Mouse (Mus musculus): Measurements from ENCODE around the gene Cd274. TPM values are rescaled to one million over a fixed set of nuclear protein-coding genes. Genes with fewer than 3 reads are reported as not detected.

Gene Cd274
- polyA plus RNA-seq, 1 experiment, result 1.6 TPM

- 98% methylated on average over 1 of the region's 1 CpGs for WGBS
- Histone ChIP-seq H3K4me3 (replicated peaks; ENCODE audit: insufficient read depth, low read depth, low read length) (no peak overlapping the region), H3K27me3 (ENCODE audit: control insufficient read depth, insufficient read depth, low read length) (no peaks in the 10 kb centered on the region), H3K4me1 (ENCODE audit: control insufficient read depth, insufficient read depth, low read length) (no peaks in the 10 kb centered on the region), H3K27ac (ENCODE audit: insufficient read depth, low read length) (no peak overlapping the region)
- TF ChIP-seq CTCF (IDR thresholded peaks at IDR 0.05; ENCODE audit: borderline replicate concordance, insufficient read depth, low read depth, low read length) (no peak), POLR2A (IDR thresholded peaks at IDR 0.05; ENCODE audit: borderline replicate concordance, insufficient read depth, low read length) (no peak)
- no peak for DNase-seq
Measured at GRCm38 (mm10) chr19:29388818-29389217, 21.6 kb downstream of the Cd274 start.

- Histone ChIP-seq H3K4me3 (replicated peaks; ENCODE audit: insufficient read depth, low read depth, low read length) (no peak overlapping the region), H3K27me3 (ENCODE audit: control insufficient read depth, insufficient read depth, low read length) (no peaks in the 10 kb centered on the region), H3K27ac (ENCODE audit: insufficient read depth, low read length) (no peak overlapping the region), H3K4me1 (ENCODE audit: control insufficient read depth, insufficient read depth, low read length) (no peaks in the 10 kb centered on the region)
- DNase-seq, result no peak
- WGBS, result 66% methylated on average over 5 of the region's 5 CpGs
- TF ChIP-seq POLR2A (IDR thresholded peaks at IDR 0.05; ENCODE audit: borderline replicate concordance, insufficient read depth, low read length), result no peak
- no peak for TF ChIP-seq CTCF (IDR thresholded peaks at IDR 0.05; ENCODE audit: borderline replicate concordance, insufficient read depth, low read depth, low read length)
Measured at GRCm38 (mm10) chr19:29390483-29390882, 23.2 kb downstream of the Cd274 start.

DNA sequence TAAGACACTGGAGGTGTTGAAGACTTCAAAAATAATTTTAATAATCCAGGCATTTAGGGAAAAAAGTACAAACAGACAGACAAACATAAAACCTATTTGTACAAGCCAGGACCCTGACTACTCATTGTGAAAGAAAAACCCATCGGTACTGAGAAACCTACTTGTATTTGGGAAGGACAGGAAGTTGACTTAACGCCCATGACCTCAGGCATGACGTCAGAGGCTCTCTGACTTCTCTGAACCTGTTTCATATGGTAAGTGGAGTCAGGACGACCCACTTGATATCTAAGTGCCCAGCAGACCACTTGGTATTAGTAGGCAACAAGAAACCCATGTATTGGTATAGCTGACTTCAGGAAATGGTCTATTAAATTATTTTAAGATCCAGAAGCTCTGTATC, 24.0 kb downstream of the Cd274 start:
- H3K27me3 ChIP-seq (ENCODE audit: control insufficient read depth, insufficient read depth, low read length), result no peaks in the 10 kb centered on the region
- no peaks in the 10 kb centered on the region for H3K4me1 ChIP-seq (ENCODE audit: control insufficient read depth, insufficient read depth, low read length)
- no peak for TF ChIP-seq POLR2A (IDR thresholded peaks at IDR 0.05; ENCODE audit: borderline replicate concordance, insufficient read depth, low read length)
- no peak for TF ChIP-seq CTCF (IDR thresholded peaks at IDR 0.05; ENCODE audit: borderline replicate concordance, insufficient read depth, low read depth, low read length)
- no peak overlapping the region for H3K4me3 ChIP-seq (replicated peaks; ENCODE audit: insufficient read depth, low read depth, low read length)
- 68% methylated on average over 4 of the region's 4 CpGs for WGBS
- DNase-seq, result no peak
- no peak overlapping the region for H3K27ac ChIP-seq (ENCODE audit: insufficient read depth, low read length)

DNA sequence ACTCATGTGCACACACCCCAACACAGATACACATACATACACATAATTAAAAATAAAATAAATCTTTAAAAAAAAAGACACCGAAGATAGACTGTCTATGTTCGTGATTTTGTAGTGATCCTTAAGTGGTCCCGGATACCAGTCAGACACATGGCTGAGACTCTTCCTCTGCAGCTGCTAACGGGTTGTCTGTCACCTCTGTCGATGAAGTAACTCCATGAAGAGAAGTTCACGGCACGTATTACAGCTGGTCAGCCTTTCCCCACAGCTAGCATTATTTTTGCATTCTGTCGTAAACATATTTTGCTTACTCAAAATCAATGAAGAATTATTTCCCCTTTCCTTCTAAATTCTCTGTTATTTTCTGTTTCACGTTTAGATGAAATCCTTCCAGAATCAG, 26.1 kb downstream of the Cd274 start:
- TF ChIP-seq POLR2A (IDR thresholded peaks at IDR 0.05; ENCODE audit: borderline replicate concordance, insufficient read depth, low read length), result no peak
- Histone ChIP-seq H3K27ac (ENCODE audit: insufficient read depth, low read length) (no peak overlapping the region), H3K4me3 (replicated peaks; ENCODE audit: insufficient read depth, low read depth, low read length) (no peak overlapping the region), H3K27me3 (ENCODE audit: control insufficient read depth, insufficient read depth, low read length) (no peaks in the 10 kb centered on the region), H3K4me1 (ENCODE audit: control insufficient read depth, insufficient read depth, low read length) (no peaks in the 10 kb centered on the region)
- 95% methylated on average over 9 of the region's 9 CpGs for WGBS
- DNase-seq, result no peak

DNA sequence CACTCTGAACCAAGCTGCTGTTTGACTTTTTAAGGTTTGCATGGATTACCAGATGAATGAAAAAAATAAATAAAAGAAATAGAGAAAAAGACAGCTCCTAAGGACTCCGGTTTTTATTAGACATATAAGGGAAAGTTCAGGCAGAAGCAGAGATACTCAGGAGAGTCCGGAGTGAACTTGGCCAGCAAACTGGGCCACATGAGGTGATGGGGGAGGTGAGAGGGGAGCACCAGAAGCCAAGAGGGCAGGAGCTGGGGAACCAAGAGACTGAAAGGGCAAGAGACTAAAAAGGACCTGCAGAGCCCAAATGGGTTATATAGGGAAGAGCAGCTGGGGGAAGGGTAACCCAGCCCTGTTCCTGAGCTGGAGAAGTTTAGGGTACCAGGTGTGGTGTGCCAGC, 27.5 kb downstream of the Cd274 start:
- WGBS, result 85% methylated on average over 2 of the region's 2 CpGs
- DNase-seq, result no peak
- TF ChIP-seq CTCF (IDR thresholded peaks at IDR 0.05; ENCODE audit: borderline replicate concordance, insufficient read depth, low read depth, low read length), result no peak
- no peak for TF ChIP-seq POLR2A (IDR thresholded peaks at IDR 0.05; ENCODE audit: borderline replicate concordance, insufficient read depth, low read length)
- H3K4me1 ChIP-seq (ENCODE audit: control insufficient read depth, insufficient read depth, low read length), result no peaks in the 10 kb centered on the region
- no peaks in the 10 kb centered on the region for H3K27me3 ChIP-seq (ENCODE audit: control insufficient read depth, insufficient read depth, low read length)
- no peak overlapping the region for H3K4me3 ChIP-seq (replicated peaks; ENCODE audit: insufficient read depth, low read depth, low read length)
- H3K27ac ChIP-seq (ENCODE audit: insufficient read depth, low read length), result no peak overlapping the region

GRCm38 (mm10) chr19:29396353-29396752, 29.1 kb downstream of the Cd274 start:
- H3K4me1 ChIP-seq (ENCODE audit: control insufficient read depth, insufficient read depth, low read length), result no peaks in the 10 kb centered on the region
- TF ChIP-seq POLR2A (IDR thresholded peaks at IDR 0.05; ENCODE audit: borderline replicate concordance, insufficient read depth, low read length) (no peak), CTCF (IDR thresholded peaks at IDR 0.05; ENCODE audit: borderline replicate concordance, insufficient read depth, low read depth, low read length) (no peak)
- no peak for DNase-seq
- H3K4me3 ChIP-seq (replicated peaks; ENCODE audit: insufficient read depth, low read depth, low read length), result no peak overlapping the region
- no peaks in the 10 kb centered on the region for H3K27me3 ChIP-seq (ENCODE audit: control insufficient read depth, insufficient read depth, low read length)
- H3K27ac ChIP-seq (ENCODE audit: insufficient read depth, low read length), result no peak overlapping the region
- WGBS, result 64% methylated on average over 1 of the region's 1 CpGs

DNA sequence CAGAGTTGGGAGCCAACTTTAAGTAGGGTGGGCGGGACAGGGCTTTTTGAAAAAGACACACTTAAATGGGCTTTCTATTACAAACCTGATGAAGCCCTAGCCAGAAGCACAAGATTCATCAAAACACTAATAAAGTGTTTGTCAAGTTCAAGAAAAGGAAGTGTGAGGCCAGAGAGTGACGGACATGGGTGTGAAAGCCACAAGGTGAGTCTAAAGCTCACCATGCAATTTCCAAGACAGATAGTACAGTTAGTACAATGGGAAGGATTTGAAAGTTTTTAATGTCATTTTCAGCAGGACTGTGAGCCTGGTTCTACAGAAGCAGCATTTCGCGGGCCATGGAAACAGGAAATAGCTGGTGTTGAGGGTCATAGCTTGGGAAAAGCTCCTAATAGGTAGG, 32.5 kb downstream of the Cd274 start:
- DNase-seq, result no peak
- H3K27ac ChIP-seq (ENCODE audit: insufficient read depth, low read length), result no peak overlapping the region
- H3K4me1 ChIP-seq (ENCODE audit: control insufficient read depth, insufficient read depth, low read length), result no peaks in the 10 kb centered on the region
- TF ChIP-seq POLR2A (IDR thresholded peaks at IDR 0.05; ENCODE audit: borderline replicate concordance, insufficient read depth, low read length) (no peak), CTCF (IDR thresholded peaks at IDR 0.05; ENCODE audit: borderline replicate concordance, insufficient read depth, low read depth, low read length) (no peak)
- 95% methylated on average over 4 of the region's 4 CpGs for WGBS
- no peak overlapping the region for H3K4me3 ChIP-seq (replicated peaks; ENCODE audit: insufficient read depth, low read depth, low read length)
- H3K27me3 ChIP-seq (ENCODE audit: control insufficient read depth, insufficient read depth, low read length), result no peaks in the 10 kb centered on the region

DNA sequence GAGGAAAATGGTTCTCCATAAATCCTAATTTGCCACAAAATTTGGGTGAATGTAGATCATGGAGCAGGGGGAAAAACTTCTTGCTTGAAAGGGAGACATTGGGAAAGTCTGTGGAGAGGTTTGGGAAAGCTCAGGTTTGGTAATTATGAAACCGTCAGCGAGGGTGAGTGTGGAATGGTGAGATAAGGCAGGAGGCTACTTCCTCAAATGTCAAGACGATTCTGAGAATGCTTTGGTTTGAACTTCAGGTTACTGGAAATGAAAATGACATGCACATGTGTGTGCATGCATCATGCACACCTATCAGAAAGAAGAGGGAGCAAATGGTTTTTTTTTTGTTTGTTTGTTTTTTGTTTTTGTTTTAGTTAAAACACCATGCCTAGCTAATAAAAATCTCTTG, 33.2 kb downstream of the Cd274 start:
- Histone ChIP-seq H3K27ac (ENCODE audit: insufficient read depth, low read length) (no peak overlapping the region), H3K4me1 (ENCODE audit: control insufficient read depth, insufficient read depth, low read length) (no peaks in the 10 kb centered on the region), H3K4me3 (replicated peaks; ENCODE audit: insufficient read depth, low read depth, low read length) (no peak overlapping the region), H3K27me3 (ENCODE audit: control insufficient read depth, insufficient read depth, low read length) (no peaks in the 10 kb centered on the region)
- WGBS, result 94% methylated on average over 3 of the region's 3 CpGs
- TF ChIP-seq POLR2A (IDR thresholded peaks at IDR 0.05; ENCODE audit: borderline replicate concordance, insufficient read depth, low read length), result no peak
- no peak for TF ChIP-seq CTCF (IDR thresholded peaks at IDR 0.05; ENCODE audit: borderline replicate concordance, insufficient read depth, low read depth, low read length)
- no peak for DNase-seq

Data from cerebellum, adult 2 months (tissue).